Mouse (Mus musculus) forebrain, embryonic 14.5 days (tissue): ENCODE results near the gene Klhl9. TPM values are rescaled to one million over a fixed set of nuclear protein-coding genes. Genes with fewer than 3 reads are reported as not detected.
"Not testable (repeated sequence)": the region's sequence is repeated elsewhere in the genome, so short reads cannot be mapped to it uniquely, and the experiment has no call there.

Source experiments
- ATAC-seq: fragments of 200-750 bp; cut with Nextera tagmentation; 2 replicates; pipeline ENCODE4 v1.8.0; 2017; ENCODE audit warnings: mild to moderate bottlenecking, moderate library complexity
- DNase-seq: peaks from one replicate; pipeline ENCODE4 v3.0.0-alpha.2; 2015; ENCODE audit warnings: low spot score
- H3K27ac ChIP-seq: fragments of 300-500 bp; sonication (generic); 2 replicates; pipeline ENCODE4 v1.5.1; 2014; ENCODE audit warnings: low read depth, mild to moderate bottlenecking, control low read depth, low read length, moderate library complexity
- H3K27me3 ChIP-seq: fragments of 300-500 bp; sonication (generic); replicated peaks from 2 replicates; pipeline ENCODE4 v1.6.1; 2014; ENCODE audit warnings: low read length, control low read depth, mixed read lengths; ENCODE audit not compliant: control insufficient read depth, insufficient read depth
- H3K36me3 ChIP-seq: fragments of 300-500 bp; sonication (generic); 2 replicates; pipeline ENCODE4 v1.6.1; 2014; ENCODE audit warnings: low read length, control low read depth; ENCODE audit not compliant: control insufficient read depth, insufficient read depth
- H3K4me1 ChIP-seq: fragments of 300-500 bp; sonication (generic); 2 replicates; pipeline ENCODE4 v1.6.1; 2014; ENCODE audit warnings: antibody characterized with exemption, low read length, control low read depth; ENCODE audit not compliant: control insufficient read depth, insufficient read depth
- H3K4me2 ChIP-seq: fragments of 300-500 bp; sonication (generic); 2 replicates; pipeline ENCODE4 v1.6.1; 2014; ENCODE audit warnings: mild to moderate bottlenecking, control low read depth, low read length
- H3K4me3 ChIP-seq: fragments of 300-500 bp; sonication (generic); 2 replicates; pipeline ENCODE4 v1.5.1; 2014; ENCODE audit warnings: low read depth, low read length, control low read depth
- H3K9ac ChIP-seq: fragments of 300-500 bp; sonication (generic); 2 replicates; pipeline ENCODE4 v1.6.1; 2014; ENCODE audit warnings: mild to moderate bottlenecking, low read length, control low read depth, moderate library complexity
- H3K9me3 ChIP-seq: fragments of 300-500 bp; sonication (generic); replicated peaks from 2 replicates; pipeline ENCODE4 v1.6.1; 2016; ENCODE audit warnings: low read length, control low read depth, mixed read lengths; ENCODE audit not compliant: control insufficient read depth
- WGBS: fragments of 180-500 bp; shearing (Covaris S2); extraction: QIAGEN DNeasy Blood & Tissue Kit; methylation state at CpG from one replicate; pipeline ENCODE4 v1.1.7; 2014; 5-methylcytosine and 5-hydroxymethylcytosine counted together
- polyA plus RNA-seq: library from polyadenylated mRNA; unstranded; fragments of >200 nt; fragmentation: Nextera tagmentation; extraction: Ambion mirVana; gene quantifications from 2 replicates; pipeline ENCODE4 v1.2.1, GENCODE M21; 2014

The Klhl9 gene
- polyA plus RNA-seq, 1 experiment from 2014 or later = 145 TPM

DNA sequence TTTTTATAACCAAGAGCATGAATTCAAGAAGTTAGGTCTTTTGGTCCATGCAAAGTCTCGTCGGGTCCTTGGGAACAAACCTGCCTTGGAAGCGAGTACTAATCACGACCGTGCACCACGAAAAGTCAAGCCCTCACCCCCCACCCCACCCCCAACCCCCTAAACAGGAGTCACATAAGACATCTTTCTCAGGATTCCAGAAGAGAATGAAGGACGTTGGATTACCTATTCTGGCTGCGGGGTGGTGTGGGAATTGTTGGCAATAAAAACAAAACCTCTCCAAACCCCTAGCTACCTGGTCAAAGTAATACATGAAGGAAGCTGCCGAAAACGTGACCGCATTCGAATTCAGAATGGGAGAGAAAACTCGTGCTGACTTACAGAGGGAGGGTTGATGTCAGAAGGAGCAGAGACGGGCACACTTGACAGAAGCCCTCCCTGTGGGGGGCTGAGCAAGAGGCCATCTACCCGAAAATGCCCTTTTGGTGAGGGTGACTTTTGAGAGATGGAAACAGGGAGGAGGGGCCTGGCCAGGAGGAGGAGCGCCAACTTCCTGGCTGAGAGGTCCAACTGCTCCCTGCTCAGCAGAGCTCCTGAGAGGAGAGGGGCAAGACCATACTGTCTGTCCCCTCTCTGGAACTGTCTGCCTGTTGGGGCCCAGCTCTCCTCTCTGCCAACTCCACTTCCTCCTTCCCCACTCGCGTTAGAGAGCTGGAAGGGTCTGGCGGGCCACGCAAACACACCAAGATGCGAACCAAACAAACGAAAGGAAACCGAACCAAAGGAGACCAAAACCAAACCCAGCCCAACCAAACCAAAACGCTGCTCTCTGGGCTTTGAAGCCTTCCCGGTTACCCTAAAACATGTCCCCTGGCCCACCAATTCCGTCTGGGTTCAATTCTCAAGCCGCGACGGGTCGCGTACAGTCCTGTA, 34.6 kb upstream of the Klhl9 start:
- H3K4me2 ChIP-seq = peak overlapping the region; percentile 68
- peak overlapping the region; percentile 58 for H3K9ac ChIP-seq
- H3K9me3 ChIP-seq, H3K4me1 ChIP-seq, ATAC-seq, H3K36me3 ChIP-seq, H3K27me3 ChIP-seq, DNase-seq: not testable (repeated sequence)
- 13% methylated on average over 28 of the region's 31 CpGs for WGBS
- H3K27ac ChIP-seq = peak overlapping the region; percentile 44; the same call in 1 of the 2 replicates
- peak overlapping the region; percentile 37 for H3K4me3 ChIP-seq

DNA sequence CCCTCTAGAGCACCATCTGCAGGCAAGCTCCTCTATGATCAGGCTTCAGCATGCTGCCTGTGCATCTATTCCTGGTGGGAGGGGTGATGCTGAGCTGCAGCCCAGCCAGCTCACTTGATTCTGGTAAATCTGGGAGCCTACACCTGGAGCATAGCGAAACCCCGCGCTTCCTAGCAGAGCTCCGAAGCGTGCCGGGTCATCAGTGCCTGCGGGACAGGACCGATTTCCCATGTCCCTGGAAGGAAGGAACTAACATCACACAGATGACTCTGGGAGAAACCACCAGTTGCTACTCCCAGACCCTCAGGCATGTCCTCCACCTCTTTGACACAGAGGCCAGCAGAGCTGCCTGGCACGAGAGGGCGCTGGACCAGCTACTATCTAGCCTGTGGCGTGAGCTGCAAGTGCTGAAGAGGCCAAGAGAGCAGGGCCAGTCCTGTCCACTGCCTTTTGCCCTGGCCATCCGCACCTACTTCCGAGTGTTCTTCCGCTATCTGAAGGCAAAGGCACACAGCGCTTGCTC, 32.6 kb upstream of the Klhl9 start, which contains the start of gene Gm13271:
Gene Gm13271 (plus strand): TSS at position 51 of the 523 bp plus-strand sequence.
- 87% methylated on average over 14 of the region's 15 CpGs for WGBS
- not testable (repeated sequence) for H3K27ac ChIP-seq, H3K4me2 ChIP-seq, H3K9ac ChIP-seq, H3K4me1 ChIP-seq, H3K36me3 ChIP-seq, ATAC-seq, DNase-seq, H3K4me3 ChIP-seq, H3K9me3 ChIP-seq, H3K27me3 ChIP-seq

DNA sequence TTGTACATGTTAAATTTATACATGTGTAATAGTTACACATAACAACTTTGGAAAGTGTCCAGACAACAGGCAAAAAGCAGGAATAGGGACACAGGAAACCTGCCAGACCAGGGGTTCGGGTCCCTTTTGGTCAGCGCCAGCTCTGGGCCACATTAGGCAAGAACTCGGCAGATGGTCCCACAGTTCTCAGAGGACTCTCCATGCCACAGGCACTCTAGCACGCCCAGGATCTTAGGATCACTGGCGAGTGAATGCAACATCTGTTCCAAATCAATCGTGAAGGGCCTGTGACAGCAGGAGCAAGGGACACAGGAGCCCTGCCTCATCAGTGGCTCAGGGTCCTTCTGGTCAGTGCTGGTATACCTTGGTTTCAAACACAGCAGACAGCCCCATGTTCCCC, 27.7 kb upstream of the Klhl9 start:
- no peak for DNase-seq
- no peaks in the 10 kb centered on the region for H3K27me3 ChIP-seq
- H3K36me3 ChIP-seq = no peaks in the 10 kb centered on the region
- no peak overlapping the region for H3K4me2 ChIP-seq
- no peaks in the 10 kb centered on the region for H3K9me3 ChIP-seq
- no peaks in the 10 kb centered on the region for H3K4me1 ChIP-seq
- no peak for ATAC-seq
- no peak overlapping the region for H3K4me3 ChIP-seq
- WGBS = 77% methylated on average over 6 of the region's 6 CpGs
- H3K9ac ChIP-seq = no peak overlapping the region
- H3K27ac ChIP-seq = no peak overlapping the region

DNA sequence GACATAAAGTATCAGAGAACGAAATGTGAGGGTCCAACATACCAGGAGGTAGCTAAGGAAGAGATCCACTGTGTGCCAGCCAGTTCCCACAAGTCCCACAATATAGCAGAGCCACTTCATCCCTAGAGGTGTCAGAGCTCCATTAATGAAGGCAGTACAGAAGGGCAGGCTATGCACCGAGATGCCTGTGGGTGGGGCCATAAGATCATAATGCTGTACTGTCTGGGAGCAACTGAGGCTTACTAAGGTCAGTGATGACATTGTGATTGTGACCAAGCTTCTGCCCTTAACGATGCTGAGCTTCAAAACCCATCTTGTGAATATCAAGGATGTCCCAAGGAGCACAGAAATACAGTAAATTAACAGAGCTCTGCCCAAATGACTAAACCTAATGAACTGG, 21.9 kb upstream of the Klhl9 start:
- H3K9ac ChIP-seq = no peak overlapping the region
- DNase-seq (no peak), ATAC-seq (no peak)
- no peak overlapping the region for H3K4me3 ChIP-seq
- no peaks in the 10 kb centered on the region for H3K36me3 ChIP-seq
- no peaks in the 10 kb centered on the region for H3K27me3 ChIP-seq
- no peak overlapping the region for H3K27ac ChIP-seq
- 63% methylated on average over 3 of the region's 3 CpGs for WGBS
- H3K4me1 ChIP-seq = no peaks in the 10 kb centered on the region
- no peak overlapping the region for H3K4me2 ChIP-seq
- H3K9me3 ChIP-seq = no peaks in the 10 kb centered on the region

DNA sequence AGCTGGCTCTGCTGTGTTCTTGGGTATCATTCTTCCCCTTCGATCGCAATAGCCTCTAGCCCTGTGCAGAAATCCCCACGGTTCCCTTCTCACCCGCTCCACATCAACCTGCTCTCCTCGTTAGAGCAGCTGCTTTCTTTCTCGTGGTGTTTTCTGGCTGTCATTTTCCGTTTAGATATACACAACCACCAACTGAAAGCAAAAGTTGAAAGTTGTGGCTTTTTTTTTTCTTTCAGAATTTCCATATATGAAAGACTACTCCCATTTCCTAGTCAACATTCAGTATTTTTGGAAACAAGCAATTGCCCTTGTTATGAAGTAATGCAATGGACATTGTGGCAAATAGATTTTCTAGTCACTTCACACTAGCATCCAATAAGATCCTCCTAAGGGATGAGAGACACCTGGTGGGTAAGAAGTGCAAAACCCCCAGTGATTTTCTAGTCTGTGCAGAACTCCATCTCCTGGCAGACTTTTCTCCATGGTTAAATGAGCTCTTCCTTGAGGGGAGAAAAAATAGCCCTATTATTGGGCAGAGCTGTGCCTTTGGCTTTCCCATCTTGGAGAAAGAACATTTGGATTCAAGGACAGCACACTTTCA, 20.6 kb upstream of the Klhl9 start:
- no peaks in the 10 kb centered on the region for H3K36me3 ChIP-seq
- H3K4me3 ChIP-seq = no peak overlapping the region
- WGBS = 63% methylated on average over 7 of the region's 7 CpGs
- no peak for ATAC-seq
- no peaks in the 10 kb centered on the region for H3K9me3 ChIP-seq
- H3K4me1 ChIP-seq = no peaks in the 10 kb centered on the region
- H3K27me3 ChIP-seq = no peaks in the 10 kb centered on the region
- no peak overlapping the region for H3K27ac ChIP-seq
- DNase-seq = no peak
- H3K4me2 ChIP-seq = no peak overlapping the region
- no peak overlapping the region for H3K9ac ChIP-seq

DNA sequence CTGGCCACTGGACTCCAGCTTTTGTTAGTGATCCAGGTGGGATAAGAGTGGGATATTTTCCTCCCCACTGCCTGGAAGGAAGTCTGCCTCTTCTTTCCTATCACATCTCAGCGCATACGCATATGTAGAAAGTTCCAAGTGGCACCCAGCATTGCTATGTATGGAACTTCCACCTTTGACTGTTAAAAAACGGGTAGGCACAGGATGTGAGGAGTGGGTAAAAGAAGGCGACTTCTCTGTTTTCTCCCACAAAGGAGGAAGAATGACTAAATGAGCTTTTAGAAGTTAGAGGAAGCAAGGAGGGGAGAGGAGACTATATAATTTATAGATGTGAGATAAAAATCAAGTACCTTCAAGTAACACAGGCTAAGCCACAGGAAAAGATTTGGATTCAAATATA, 19.2 kb upstream of the Klhl9 start:
- Histone ChIP-seq H3K27ac (no peak overlapping the region), H3K4me2 (no peak overlapping the region), H3K9me3 (no peaks in the 10 kb centered on the region), H3K36me3 (no peaks in the 10 kb centered on the region), H3K4me1 (no peaks in the 10 kb centered on the region), H3K4me3 (no peak overlapping the region), H3K9ac (no peak overlapping the region), H3K27me3 (no peaks in the 10 kb centered on the region)
- 96% methylated on average over 4 of the region's 4 CpGs for WGBS
- no peak for DNase-seq
- no peak for ATAC-seq

DNA sequence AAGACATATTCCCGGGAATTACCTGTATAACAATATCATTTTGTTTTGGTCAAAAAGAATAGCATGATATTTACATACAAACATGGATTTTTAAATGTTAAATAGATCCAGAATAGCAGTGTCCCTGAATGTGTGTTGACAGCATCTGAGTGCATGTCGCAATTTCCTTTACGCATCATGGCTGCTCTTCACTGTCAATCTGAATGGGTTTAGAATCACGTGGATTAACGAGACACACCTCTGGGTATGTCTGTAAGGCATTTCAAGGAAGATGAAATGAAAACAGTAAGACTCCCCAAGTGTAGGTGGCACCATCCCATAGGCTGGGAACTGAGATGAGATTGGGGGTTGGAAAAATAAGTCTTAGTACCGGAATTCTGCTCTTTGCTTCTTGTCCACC, 16.8 kb upstream of the Klhl9 start:
- H3K4me3 ChIP-seq = no peak overlapping the region
- H3K9me3 ChIP-seq = no peaks in the 10 kb centered on the region
- no peaks in the 10 kb centered on the region for H3K27me3 ChIP-seq
- H3K36me3 ChIP-seq = no peaks in the 10 kb centered on the region
- 90% methylated on average over 6 of the region's 6 CpGs for WGBS
- DNase-seq = no peak
- H3K4me1 ChIP-seq = no peaks in the 10 kb centered on the region
- ATAC-seq = no peak
- no peak overlapping the region for H3K4me2 ChIP-seq
- no peak overlapping the region for H3K27ac ChIP-seq
- no peak overlapping the region for H3K9ac ChIP-seq

DNA sequence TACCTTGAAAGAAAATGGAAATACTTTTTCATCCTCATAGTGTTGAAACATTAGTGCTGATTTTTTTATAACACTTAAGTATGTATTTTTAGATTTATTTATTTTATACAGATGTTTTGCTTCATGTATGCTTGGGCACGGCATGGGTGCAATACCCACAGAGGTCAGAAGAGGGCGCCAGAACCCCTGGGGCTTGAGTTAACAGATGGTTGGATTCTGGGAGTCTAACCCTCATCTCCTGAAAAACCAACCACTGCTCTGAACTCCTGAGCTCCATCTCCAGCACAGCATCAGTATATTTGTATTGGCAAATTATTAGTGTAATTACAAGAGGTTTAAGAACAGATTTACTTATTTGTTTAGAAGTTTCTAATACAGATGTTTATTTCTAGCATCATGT, 16.2 kb upstream of the Klhl9 start:
- WGBS = 1% methylated on average over 2 of the region's 2 CpGs
- no peak overlapping the region for H3K9ac ChIP-seq
- DNase-seq = peak; percentile 74
- H3K4me1 ChIP-seq = no peaks in the 10 kb centered on the region
- no peak overlapping the region for H3K4me2 ChIP-seq
- no peak; the same call in 1 of the 2 replicates for ATAC-seq
- H3K36me3 ChIP-seq = no peaks in the 10 kb centered on the region
- no peaks in the 10 kb centered on the region for H3K27me3 ChIP-seq
- H3K27ac ChIP-seq = no peak overlapping the region
- H3K4me3 ChIP-seq = no peak overlapping the region
- no peaks in the 10 kb centered on the region for H3K9me3 ChIP-seq

DNA sequence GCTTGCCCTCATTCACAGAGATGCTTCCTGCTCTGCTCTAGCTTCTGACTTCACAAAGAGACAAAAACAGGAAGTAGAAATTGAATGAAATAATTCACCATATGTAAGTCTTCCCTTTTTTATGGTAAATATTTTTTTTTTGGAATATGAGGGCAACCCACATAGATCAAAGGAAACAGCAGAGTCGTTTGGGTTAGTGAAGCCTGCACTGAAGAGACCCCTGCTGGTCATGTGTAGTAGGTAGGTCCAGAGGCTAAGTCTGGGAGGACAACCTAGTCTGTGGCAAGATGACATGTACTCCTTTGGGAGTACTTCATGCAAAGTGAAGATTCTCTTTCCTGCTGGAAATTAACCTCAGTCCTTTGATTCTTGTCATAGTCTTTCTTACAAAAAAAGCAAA, 5.1 kb upstream of the Klhl9 start:
- DNase-seq = peak; percentile 36

More for the DNA sequence above, 5.1 kb upstream of the Klhl9 start:
- no peaks in the 10 kb centered on the region for H3K36me3 ChIP-seq
- H3K4me1 ChIP-seq = no peaks in the 10 kb centered on the region
- H3K4me2 ChIP-seq = no peak overlapping the region
- H3K27me3 ChIP-seq = no peaks in the 10 kb centered on the region
- H3K4me3 ChIP-seq = no peak overlapping the region
- no peak for ATAC-seq
- WGBS = 3% methylated on average over 1 of the region's 1 CpGs
- H3K27ac ChIP-seq = no peak overlapping the region
- no peaks in the 10 kb centered on the region for H3K9me3 ChIP-seq
- H3K9ac ChIP-seq = no peak overlapping the region
